Mouse (Mus musculus) limb, embryonic 14.5 days (tissue): Measurements from ENCODE around the gene Ticam1. TPM values are rescaled to one million over a fixed set of nuclear protein-coding genes. Genes with fewer than 3 reads are reported as not detected.

Experiments used
- ATAC-seq: fragments of 200-750 bp; cut with Nextera tagmentation; 2 replicates; pipeline ENCODE4 v1.8.0; 2017; ENCODE audit warnings: low read depth, moderate number of reproducible peaks, moderate TSS enrichment; ENCODE audit not compliant: low FRiP score
- DNase-seq: peaks from one replicate; pipeline ENCODE4 v3.0.0-alpha.2; 2015; ENCODE audit warnings: low spot score
- H3K27ac ChIP-seq: fragments of 300-500 bp; sonication (generic); replicated peaks from 2 replicates; pipeline ENCODE4 v1.5.1; 2014; ENCODE audit warnings: low read depth, mild to moderate bottlenecking, low read length, moderate library complexity, mixed read lengths
- H3K27me3 ChIP-seq: fragments of 300-500 bp; sonication (generic); 2 replicates; pipeline ENCODE4 v1.6.1; 2014; ENCODE audit warnings: low read length, mixed read lengths; ENCODE audit not compliant: control insufficient read depth, insufficient read depth
- H3K36me3 ChIP-seq: fragments of 300-500 bp; sonication (generic); 2 replicates; pipeline ENCODE4 v1.6.1; 2014; ENCODE audit warnings: mild to moderate bottlenecking, low read length, moderate library complexity, mixed read lengths; ENCODE audit not compliant: control insufficient read depth, insufficient read depth
- H3K4me1 ChIP-seq: fragments of 300-500 bp; sonication (generic); 2 replicates; pipeline ENCODE4 v1.6.1; 2014; ENCODE audit warnings: antibody characterized with exemption, low read length, mixed read lengths; ENCODE audit not compliant: control insufficient read depth, insufficient read depth
- H3K4me2 ChIP-seq: fragments of 300-500 bp; sonication (generic); replicated peaks from 2 replicates; pipeline ENCODE4 v1.6.1; 2014; ENCODE audit warnings: low read depth, mild to moderate bottlenecking, low read length, moderate library complexity; ENCODE audit not compliant: severe bottlenecking
- H3K4me3 ChIP-seq: fragments of 300-500 bp; sonication (generic); replicated peaks from 2 replicates; pipeline ENCODE4 v1.5.1; 2014; ENCODE audit warnings: low read length
- H3K9ac ChIP-seq: fragments of 300-500 bp; sonication (generic); 2 replicates; pipeline ENCODE4 v1.6.1; 2014; ENCODE audit warnings: mild to moderate bottlenecking, low read depth, low read length, moderate library complexity; ENCODE audit not compliant: severe bottlenecking
- H3K9me3 ChIP-seq: fragments of 300-500 bp; sonication (generic); 2 replicates; pipeline ENCODE4 v1.6.1; 2016; ENCODE audit warnings: low read length; ENCODE audit not compliant: control insufficient read depth
- POLR2A ChIP-seq: fragments of 200-500 bp; IDR thresholded peaks from 2 replicates; pipeline ENCODE4 v1.8.0; 2012; ENCODE audit warnings: inconsistent platforms, mild to moderate bottlenecking, moderate library complexity, borderline replicate concordance; ENCODE audit not compliant: insufficient read depth, insufficient read length; ENCODE audit errors: extremely low read depth
- WGBS: fragments of 180-500 bp; shearing (Covaris S2); extraction: QIAGEN DNeasy Blood & Tissue Kit; methylation state at CpG from one replicate; pipeline ENCODE4 v1.1.7; 2014; 5-methylcytosine and 5-hydroxymethylcytosine counted together
- polyA plus RNA-seq, 2 experiments: library from polyadenylated mRNA; depleted of rRNA in 1 of 2; stranded (reverse) in 1 of 2; unstranded in 1 of 2; fragments of >200 nt; fragmentation: Nextera tagmentation in 1 of 2; extraction: Ambion mirVana in 1 of 2; gene quantifications; 2 replicates each; pipeline versions ENCODE4 v1.2.1 to v1.2.3; 2012 to 2014

Ticam1 gene
- polyA plus RNA-seq, 2 experiments: 8.7 to 12.5 TPM

DNA sequence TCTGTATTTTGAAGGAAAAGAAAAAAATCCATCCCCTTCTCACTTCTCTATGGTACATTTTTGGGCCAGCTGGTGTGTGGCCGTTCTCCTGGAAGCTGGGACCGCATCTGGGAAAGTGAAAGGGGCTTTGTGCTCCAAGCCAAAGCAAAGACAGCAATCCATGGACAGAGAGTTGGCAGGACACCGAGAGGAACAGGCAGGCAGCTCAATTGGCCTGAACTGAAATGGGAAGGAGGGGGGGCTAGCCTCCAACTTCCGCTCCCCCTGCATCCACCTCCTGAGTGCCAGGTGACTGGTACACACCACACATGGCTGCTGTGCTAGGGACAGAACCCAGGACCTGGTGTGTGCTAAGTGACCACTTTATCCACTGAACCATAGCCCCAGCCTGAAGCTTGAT, 6.2 kb upstream of the Ticam1 start:
- TF ChIP-seq POLR2A: no peak
- no peak overlapping the region for H3K4me3 ChIP-seq
- ATAC-seq: no peak
- no peaks in the 10 kb centered on the region for H3K9me3 ChIP-seq
- peaks cover 2% of the 10 kb centered on the region for H3K4me1 ChIP-seq
- 79% methylated on average over 4 of the region's 4 CpGs for WGBS
- H3K27me3 ChIP-seq: no peaks in the 10 kb centered on the region
- peaks cover 71% of the 10 kb centered on the region for H3K36me3 ChIP-seq
- H3K27ac ChIP-seq: no peak overlapping the region
- 0 out of 2 replicates have a peak overlapping the region, but pooled peaks have one; percentile 21 for H3K9ac ChIP-seq
- no peak for DNase-seq
- H3K4me2 ChIP-seq: no peak overlapping the region

DNA sequence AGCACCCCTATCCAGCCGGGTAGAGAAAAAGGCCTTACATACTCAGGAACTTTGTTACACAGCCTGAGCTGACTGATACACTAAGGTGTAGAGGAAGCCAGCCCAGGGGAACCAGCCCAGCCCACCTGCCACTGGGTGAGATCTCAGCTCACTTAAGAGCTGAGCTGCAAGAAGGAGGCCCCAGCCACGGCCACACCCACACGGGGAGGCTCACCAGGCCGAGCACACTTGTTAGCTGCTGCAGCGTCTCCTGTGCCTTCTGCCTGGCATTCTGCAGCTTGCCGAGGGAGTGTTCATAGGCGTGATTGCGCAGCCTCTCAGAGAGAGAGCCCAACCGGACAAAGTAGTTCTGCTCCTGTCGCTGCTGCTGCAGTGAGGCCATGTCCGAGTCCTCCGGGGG, 4.6 kb upstream of the Ticam1 start:
- H3K4me1 ChIP-seq: peaks cover 7% of the 10 kb centered on the region
- H3K4me2 ChIP-seq: no peak overlapping the region
- DNase-seq: no peak
- no peak overlapping the region for H3K9ac ChIP-seq
- no peak for ATAC-seq
- peaks cover 62% of the 10 kb centered on the region for H3K36me3 ChIP-seq
- no peak overlapping the region for H3K4me3 ChIP-seq
- H3K27me3 ChIP-seq: no peaks in the 10 kb centered on the region
- no peaks in the 10 kb centered on the region for H3K9me3 ChIP-seq
- WGBS: 83% methylated on average over 12 of the region's 12 CpGs
- TF ChIP-seq POLR2A: no peak
- H3K27ac ChIP-seq: no peak overlapping the region

DNA sequence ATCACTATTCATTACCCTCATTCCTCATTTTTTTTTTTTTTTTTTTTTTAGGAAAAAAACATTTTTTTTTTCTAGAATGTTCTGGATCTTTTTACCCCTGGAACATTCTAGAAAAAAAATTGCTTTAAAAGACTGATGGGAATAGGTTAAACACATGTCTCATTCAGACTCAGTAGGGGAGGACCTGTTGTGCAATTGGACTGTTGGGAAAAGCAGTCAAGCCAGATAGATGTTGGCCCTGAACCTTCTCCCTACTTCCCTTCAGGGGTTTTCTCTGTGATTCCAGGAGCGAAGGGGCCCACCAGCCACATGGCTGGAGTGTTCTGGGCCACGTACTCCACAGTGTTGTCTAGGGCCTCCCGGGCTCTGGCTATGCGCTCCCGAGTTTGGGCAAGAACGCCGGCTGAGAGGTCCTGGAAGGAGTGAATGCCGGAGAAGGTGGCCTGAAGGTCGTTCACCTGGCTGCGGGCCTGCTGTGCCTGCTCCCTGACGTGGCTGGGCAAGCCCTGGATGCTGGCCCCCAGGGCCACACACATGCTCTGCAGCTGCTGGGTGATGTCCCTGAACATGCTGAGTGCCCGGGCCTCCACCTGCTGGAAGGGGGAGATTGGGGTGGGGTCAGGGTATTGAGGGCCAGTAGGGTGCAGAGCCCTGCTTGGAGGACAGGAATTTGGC, 3.0 kb upstream of the Ticam1 start:
- TF ChIP-seq POLR2A: no peak
- ATAC-seq (no peak), DNase-seq (no peak)
- Histone ChIP-seq H3K36me3 (peaks cover 46% of the 10 kb centered on the region), H3K4me2 (no peak overlapping the region), H3K9me3 (no peaks in the 10 kb centered on the region), H3K4me3 (no peak overlapping the region), H3K27me3 (no peaks in the 10 kb centered on the region), H3K27ac (no peak overlapping the region), H3K9ac (no peak overlapping the region), H3K4me1 (peaks cover 11% of the 10 kb centered on the region)
- WGBS: 84% methylated on average over 10 of the region's 12 CpGs

DNA sequence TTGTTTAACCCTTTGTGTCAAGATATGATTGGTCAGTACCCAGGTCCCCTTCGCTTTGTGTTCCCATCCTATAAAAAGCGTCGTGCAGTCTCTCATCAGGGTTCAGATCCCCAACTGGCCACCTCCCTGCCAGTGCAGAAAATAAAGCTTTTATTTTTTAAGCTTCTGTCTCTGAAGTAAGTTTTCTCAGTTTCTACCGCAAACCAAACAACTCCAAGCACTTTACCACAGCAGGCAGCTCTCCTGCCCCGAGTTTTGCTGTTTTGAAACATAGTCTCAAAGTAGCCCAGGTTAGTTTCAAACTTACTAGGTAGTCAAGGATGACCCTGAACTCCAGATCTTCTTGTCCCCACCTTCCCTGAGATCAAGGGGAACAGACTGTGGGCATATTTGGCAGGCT, 1.8 kb upstream of the Ticam1 start:
- no peak for TF ChIP-seq POLR2A
- ATAC-seq (no peak), DNase-seq (no peak)
- H3K4me1 ChIP-seq: peaks cover 11% of the 10 kb centered on the region
- H3K36me3 ChIP-seq: peaks cover 40% of the 10 kb centered on the region
- no peak overlapping the region for H3K27ac ChIP-seq
- no peaks in the 10 kb centered on the region for H3K27me3 ChIP-seq
- no peak overlapping the region for H3K4me3 ChIP-seq
- WGBS: 90% methylated on average over 5 of the region's 5 CpGs
- no peaks in the 10 kb centered on the region for H3K9me3 ChIP-seq
- H3K9ac ChIP-seq: no peak overlapping the region
- no peak overlapping the region for H3K4me2 ChIP-seq

DNA sequence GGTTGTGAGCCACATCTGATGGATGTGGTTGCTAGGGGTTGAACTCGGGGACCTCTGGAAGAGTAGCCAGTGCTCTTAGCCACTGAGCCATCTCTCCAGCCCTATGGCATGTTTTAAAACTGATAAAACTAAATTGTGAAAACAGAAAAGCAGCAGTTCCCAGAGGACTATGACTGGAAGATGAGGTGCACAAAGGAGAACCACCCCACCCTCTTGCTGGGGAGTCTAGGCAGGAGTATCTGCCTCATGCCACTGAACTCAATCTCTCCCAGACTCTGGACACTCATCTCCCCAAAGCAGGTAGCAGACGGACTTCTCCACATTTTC, 944 bp upstream of the Ticam1 start:
- peak overlapping the region; percentile 71 for H3K4me2 ChIP-seq
- peaks cover 11% of the 10 kb centered on the region for H3K4me1 ChIP-seq
- H3K27me3 ChIP-seq: no peaks in the 10 kb centered on the region
- H3K9me3 ChIP-seq: no peaks in the 10 kb centered on the region
- H3K36me3 ChIP-seq: peaks cover 35% of the 10 kb centered on the region
- H3K4me3 ChIP-seq: peak overlapping the region; percentile 59; the same call in 1 of the 2 replicates
- peak overlapping the region; percentile 88 for H3K27ac ChIP-seq
- DNase-seq (no peak), ATAC-seq (no peak)
- 55% methylated on average over 2 of the region's 2 CpGs for WGBS
- no peak for TF ChIP-seq POLR2A
- no peak overlapping the region for H3K9ac ChIP-seq
